Mouse (Mus musculus): ENCODE data around the gene Gm28374.
A peak's percentile ranks its signal among the peaks of the same experiment; 100 is the strongest.

DNA sequence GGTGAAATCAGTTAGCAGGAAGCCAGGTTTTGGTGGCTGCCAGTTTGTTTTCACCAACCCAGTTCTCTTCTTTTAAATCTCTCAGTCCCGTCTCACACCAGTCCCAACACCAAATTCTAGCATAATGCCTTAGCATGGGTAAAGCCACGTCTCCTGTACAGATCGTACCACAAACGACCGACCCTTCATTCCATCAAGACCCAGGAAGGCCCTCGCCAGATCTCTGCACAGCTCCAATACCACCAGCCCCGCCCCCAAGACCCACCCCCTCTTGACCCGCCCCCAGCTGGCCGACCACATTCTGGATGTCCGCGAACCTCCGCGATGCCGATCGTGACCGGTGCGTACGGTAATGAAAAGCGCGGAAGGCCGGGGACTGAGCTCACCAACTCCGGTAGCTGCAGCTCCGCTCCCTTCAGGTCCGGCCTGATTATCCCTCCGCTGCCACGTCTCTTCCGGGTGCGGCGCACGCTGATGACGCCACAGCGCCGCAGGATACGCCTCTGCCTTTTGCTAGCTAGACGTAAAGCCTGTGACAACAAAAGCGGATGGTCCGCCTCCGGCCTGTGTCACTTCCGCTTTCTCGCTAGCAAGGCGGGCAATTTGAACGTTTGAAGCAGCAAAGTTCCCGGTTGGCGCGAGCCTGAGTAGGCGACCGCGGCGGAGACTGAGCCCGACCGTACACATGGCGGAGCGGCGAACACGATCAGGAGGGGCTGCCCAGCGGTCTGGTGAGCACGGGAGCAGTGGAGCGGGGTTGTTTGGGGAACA, 2.6 kb upstream of the Gm28374 start, which contains the start of the genes Zfpl1 and Cdca5:
- no peak for TF ChIP-seq CTCF (IDR thresholded peaks at IDR 0.05; ENCODE audit: control insufficient read depth, insufficient read depth, insufficient replicate concordance, low read depth, low read length)
- peak; percentile 75 for TF ChIP-seq POLR2A (IDR thresholded peaks at IDR 0.05; ENCODE audit: control insufficient read depth, low read depth, low read length)
